Mouse (Mus musculus): Measurements from ENCODE around the gene Leo1. TPM values are rescaled to one million over a fixed set of nuclear protein-coding genes. Genes with fewer than 3 reads are reported as not detected.

Leo1 gene
- total and polyA plus RNA-seq, 3 experiments: 43.1 to 60.7 (median 49.9) TPM

DNA sequence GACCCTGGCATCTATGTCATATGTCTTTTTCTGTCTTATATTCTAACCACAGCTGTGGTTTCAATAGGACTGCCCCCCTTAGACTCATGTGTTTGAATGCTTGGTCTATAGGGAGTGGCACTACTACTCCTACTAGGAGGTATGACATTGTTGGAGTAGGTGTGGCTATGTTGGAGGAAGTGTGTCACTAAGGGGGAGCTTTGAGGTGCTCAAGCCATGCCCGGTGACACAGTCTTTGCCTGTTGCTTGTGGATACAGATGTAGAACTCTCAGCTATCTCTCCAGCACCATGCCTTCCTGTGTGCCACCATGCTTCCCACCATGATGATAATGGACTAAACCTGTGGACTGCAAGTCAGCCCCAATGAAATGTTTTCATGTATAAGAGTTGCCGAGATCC lies 12.3 kb upstream of the Leo1 start:
- no peak overlapping the region for H3K27ac ChIP-seq (ENCODE audit: insufficient read depth, low read depth)
- no peaks in the 10 kb centered on the region for H3K79me2 ChIP-seq (replicated peaks; ENCODE audit: control insufficient read depth, extremely low read depth, insufficient read depth, poor library complexity, severe bottlenecking)
- in situ Hi-C loops (cut with MboI; ENCODE audit: low pct_ligation_motif_present, low pct_unique_long_range_greater_than_20kb, low sequenced_read_pairs) (no loop called here), dilution Hi-C loops (cut with MboI; ENCODE audit: extremely low pct_ligation_motif_present, extremely low pct_unique_long_range_greater_than_20kb, low sequenced_read_pairs) (no loop called here)
- no peaks in the 10 kb centered on the region for H3K9me3 ChIP-seq (replicated peaks; ENCODE audit: low read length)
- peaks cover 5 to 36% of the 10 kb centered on the region in 2 experiments for H3K4me1 ChIP-seq (ENCODE audit: control insufficient read depth in 1 of 2, insufficient read depth in 2 of 2)
- no peaks in the 10 kb centered on the region for H3K36me3 ChIP-seq (replicated peaks in 1 of 2; ENCODE audit: control insufficient read depth in 1 of 2, insufficient read depth in 1 of 2, low read length in 1 of 2)
- no peak overlapping the region for H3K4me2 ChIP-seq (ENCODE audit: insufficient read depth, low read depth, poor library complexity, severe bottlenecking)
- H3K9ac ChIP-seq (ENCODE audit: insufficient read depth, low read depth): no peak overlapping the region
- TF ChIP-seq ZNF384 (IDR thresholded peaks at IDR 0.05; ENCODE audit: low read depth, low read length): no peak
- no peak for TF ChIP-seq KAT2A (IDR thresholded peaks at IDR 0.05; ENCODE audit: insufficient replicate concordance, low read length)
- TF ChIP-seq USF2 (conservative IDR thresholded peaks at IDR 0.05; ENCODE audit: low read depth, low read length): no peak
- TF ChIP-seq SMC3 (IDR thresholded peaks at IDR 0.05; ENCODE audit: low read depth, low read length): no peak
- TF ChIP-seq HCFC1 (IDR thresholded peaks at IDR 0.05; ENCODE audit: low read depth, low read length): no peak
- TF ChIP-seq MYC (IDR thresholded peaks at IDR 0.05; ENCODE audit: low read depth, low read length): no peak
- TF ChIP-seq MAZ (IDR thresholded peaks at IDR 0.05; ENCODE audit: low read depth, low read length): no peak
- no peak for TF ChIP-seq RCOR1 (conservative IDR thresholded peaks at IDR 0.05; ENCODE audit: low read depth, low read length)
- TF ChIP-seq CTCF (conservative IDR thresholded peaks at IDR 0.05 in 1 of 2, IDR thresholded peaks at IDR 0.05 in 1 of 2; ENCODE audit: low read depth in 2 of 2, low read length in 2 of 2): no peak
- TF ChIP-seq MAFK (IDR thresholded peaks at IDR 0.05; ENCODE audit: insufficient replicate concordance, low read length): no peak
- TF ChIP-seq IRF4 (IDR thresholded peaks at IDR 0.05; ENCODE audit: low read depth, low read length): no peak
- no peak for TF ChIP-seq ZC3H11A (IDR thresholded peaks at IDR 0.05; ENCODE audit: low read depth, low read length)
- TF ChIP-seq USF1 (IDR thresholded peaks at IDR 0.05; ENCODE audit: low read depth, low read length): no peak
- TF ChIP-seq UBTF (IDR thresholded peaks at IDR 0.05; ENCODE audit: low read depth, low read length): no peak
- TF ChIP-seq NRF1 (IDR thresholded peaks at IDR 0.05; ENCODE audit: low read depth, low read length): no peak
- no peak for TF ChIP-seq JUN (IDR thresholded peaks at IDR 0.05; ENCODE audit: insufficient read depth, low read depth, low read length)
- no peak for TF ChIP-seq E2F4 (IDR thresholded peaks at IDR 0.05; ENCODE audit: insufficient replicate concordance, low read depth, low read length)
- no peak for TF ChIP-seq MEF2A (IDR thresholded peaks at IDR 0.05; ENCODE audit: borderline replicate concordance, low read depth, low read length)
- no peak for TF ChIP-seq ZMIZ1 (IDR thresholded peaks at IDR 0.05; ENCODE audit: low read depth, low read length)
- no peak for TF ChIP-seq ETS1 (conservative IDR thresholded peaks at IDR 0.05; ENCODE audit: low read depth, low read length)
- no peak overlapping the region for H3K4me3 ChIP-seq (replicated peaks in 1 of 3; ENCODE audit: low read depth in 2 of 3, low read length in 2 of 3, poor library complexity in 1 of 3)
- H3K27me3 ChIP-seq (replicated peaks): no peaks in the 10 kb centered on the region
- no peak for DNase-seq (ENCODE audit: extremely low read depth)

DNA sequence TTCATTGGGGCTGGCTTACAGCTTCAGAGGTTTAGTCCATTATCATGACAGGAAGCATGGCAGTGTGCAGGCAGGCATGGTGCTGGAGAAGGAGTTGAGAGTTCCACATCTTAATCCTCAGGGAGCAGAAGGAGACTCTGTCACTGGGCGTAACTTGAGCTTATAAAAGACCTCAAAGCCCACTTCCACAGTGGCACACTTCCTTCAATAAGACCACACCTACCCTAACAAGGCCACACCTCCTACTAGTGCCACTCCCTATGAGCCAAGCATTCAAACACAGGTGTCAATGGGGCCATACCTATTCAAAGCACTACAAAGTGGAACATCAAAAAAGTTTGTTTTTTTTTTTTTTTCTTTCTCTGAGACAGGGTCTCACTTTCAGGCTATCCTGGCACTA lies 11.7 kb upstream of the Leo1 start:
- Histone ChIP-seq H3K27ac (ENCODE audit: insufficient read depth, low read depth) (no peak overlapping the region), H3K4me3 (replicated peaks in 1 of 3; ENCODE audit: low read depth in 2 of 3, low read length in 2 of 3, poor library complexity in 1 of 3) (no peak overlapping the region), H3K4me1 (ENCODE audit: control insufficient read depth in 1 of 2, insufficient read depth in 2 of 2) (peaks cover 4 to 34% of the 10 kb centered on the region in 2 experiments), H3K36me3 (replicated peaks in 1 of 2; ENCODE audit: control insufficient read depth in 1 of 2, insufficient read depth in 1 of 2, low read length in 1 of 2) (no peaks in the 10 kb centered on the region), H3K9ac (ENCODE audit: insufficient read depth, low read depth) (no peak overlapping the region), H3K4me2 (ENCODE audit: insufficient read depth, low read depth, poor library complexity, severe bottlenecking) (no peak overlapping the region), H3K27me3 (replicated peaks) (no peaks in the 10 kb centered on the region), H3K79me2 (replicated peaks; ENCODE audit: control insufficient read depth, extremely low read depth, insufficient read depth, poor library complexity, severe bottlenecking) (no peaks in the 10 kb centered on the region), H3K9me3 (replicated peaks; ENCODE audit: low read length) (no peaks in the 10 kb centered on the region)
- TF ChIP-seq ELF1 (IDR thresholded peaks at IDR 0.05; ENCODE audit: low read depth, low read length) (no peak), RAD21 (IDR thresholded peaks at IDR 0.05; ENCODE audit: low read depth, low read length) (no peak), CHD2 (IDR thresholded peaks at IDR 0.05; ENCODE audit: low read length) (no peak), IRF4 (IDR thresholded peaks at IDR 0.05; ENCODE audit: low read depth, low read length) (no peak), MXI1 (IDR thresholded peaks at IDR 0.05; ENCODE audit: low read depth, low read length) (no peak), TBP (conservative IDR thresholded peaks at IDR 0.05; ENCODE audit: low read depth, low read length) (no peak), USF2 (conservative IDR thresholded peaks at IDR 0.05; ENCODE audit: low read depth, low read length) (no peak), MYC (IDR thresholded peaks at IDR 0.05; ENCODE audit: low read depth, low read length) (no peak), RCOR1 (conservative IDR thresholded peaks at IDR 0.05; ENCODE audit: low read depth, low read length) (no peak), E2F4 (IDR thresholded peaks at IDR 0.05; ENCODE audit: insufficient replicate concordance, low read depth, low read length) (no peak), MAX (IDR thresholded peaks at IDR 0.05; ENCODE audit: low read length) (no peak), HCFC1 (IDR thresholded peaks at IDR 0.05; ENCODE audit: low read depth, low read length) (no peak), UBTF (IDR thresholded peaks at IDR 0.05; ENCODE audit: low read depth, low read length) (no peak), MAFK (IDR thresholded peaks at IDR 0.05; ENCODE audit: insufficient replicate concordance, low read length) (no peak), CHD1 (IDR thresholded peaks at IDR 0.05; ENCODE audit: low read depth, low read length) (no peak), CTCF (conservative IDR thresholded peaks at IDR 0.05 in 1 of 2, IDR thresholded peaks at IDR 0.05 in 1 of 2; ENCODE audit: low read depth in 2 of 2, low read length in 2 of 2) (no peak)
- no peak for DNase-seq (ENCODE audit: extremely low read depth)
- in situ Hi-C loops (cut with MboI; ENCODE audit: low pct_ligation_motif_present, low pct_unique_long_range_greater_than_20kb, low sequenced_read_pairs): loop anchor here (10.0 kb wide), 1 partner anchor 115 kb away; no protein-coding TSS in a partner anchor
- dilution Hi-C loops (cut with MboI; ENCODE audit: extremely low pct_ligation_motif_present, extremely low pct_unique_long_range_greater_than_20kb, low sequenced_read_pairs): no loop called here
